Mouse (Mus musculus) ovary, postnatal 14 days (tissue): ENCODE results near the gene Camk2n1.
A peak's percentile ranks its signal among the peaks of the same experiment; 100 is the strongest.

ENCODE experiments used
- DNase-seq: peaks from one replicate; pipeline ENCODE4 v3.0.0; 2022; ENCODE audit warnings: low spot score

Gene Camk2n1

GRCm38 (mm10) chr4:138464667-138465353 is 10.7 kb downstream of the Camk2n1 start:
- no peak for DNase-seq

GRCm38 (mm10) chr4:138465446-138465845 is 11.3 kb downstream of the Camk2n1 start:
- no peak for DNase-seq

- DNase-seq, result no peak
Measured at GRCm38 (mm10) chr4:138466690-138467089, 12.6 kb downstream of the Camk2n1 start.

- no peak for DNase-seq
Measured at GRCm38 (mm10) chr4:138467451-138467850, 13.3 kb downstream of the Camk2n1 start.

GRCm38 (mm10) chr4:138469080-138469479 is 15.0 kb downstream of the Camk2n1 start:
- no peak for DNase-seq

GRCm38 (mm10) chr4:138471241-138471640 is 17.1 kb downstream of the Camk2n1 start:
- DNase-seq, result no peak

- no peak for DNase-seq
Measured at GRCm38 (mm10) chr4:138479595-138479994, 25.5 kb downstream of the Camk2n1 start.

GRCm38 (mm10) chr4:138480962-138481361 is 26.8 kb downstream of the Camk2n1 start:
- no peak for DNase-seq

GRCm38 (mm10) chr4:138482721-138483120 is 28.6 kb downstream of the Camk2n1 start:
- DNase-seq, result no peak

GRCm38 (mm10) chr4:138488241-138488640 is 34.1 kb downstream of the Camk2n1 start:
- DNase-seq, result no peak

GRCm38 (mm10) chr4:138491088-138491487 is 37.0 kb downstream of the Camk2n1 start:
- DNase-seq, result no peak

- DNase-seq, result peak; percentile 70
Measured at GRCm38 (mm10) chr4:138493161-138494001, 39.3 kb downstream of the Camk2n1 start.

GRCm38 (mm10) chr4:138494905-138495304 is 40.8 kb downstream of the Camk2n1 start:
- DNase-seq, result no peak

- DNase-seq, result no peak
Measured at GRCm38 (mm10) chr4:138495775-138496174, 41.7 kb downstream of the Camk2n1 start.

- DNase-seq, result no peak
Measured at GRCm38 (mm10) chr4:138496746-138497520, 42.8 kb downstream of the Camk2n1 start.

- no peak for DNase-seq
Measured at GRCm38 (mm10) chr4:138499856-138500645, 45.9 kb downstream of the Camk2n1 start.

GRCm38 (mm10) chr4:138501048-138501447 is 46.9 kb downstream of the Camk2n1 start:
- no peak for DNase-seq

- DNase-seq, result no peak
Measured at GRCm38 (mm10) chr4:138504632-138505101, 50.6 kb downstream of the Camk2n1 start.

- no peak for DNase-seq
Measured at GRCm38 (mm10) chr4:138505171-138505870, 51.2 kb downstream of the Camk2n1 start.

- no peak for DNase-seq
Measured at GRCm38 (mm10) chr4:138507903-138508302, 53.8 kb downstream of the Camk2n1 start.
